Comparison of ENCODE assay signal across 18 mouse cellular contexts in genomic region chr10:8561366-8561765, GRCm38 (mm10).
"Had no signal": no experiment of that assay in that cellular context is flagged by ENCODE, and none has a peak within 500 bp of the region (broad histone marks: within the 10 kb centered on the region; RNA-seq: fewer than 3 reads in every experiment).

No protein-coding gene starts in this region.

- H3K4me3 ChIP-seq: midbrain, embryonic 10.5 days; midbrain, embryonic 12.5 days; myocyte; neural tube, embryonic 13.5 days; neural tube, embryonic 15.5 days had no signal

- H3K27ac ChIP-seq: midbrain, embryonic 10.5 days; midbrain, embryonic 12.5 days; neural tube, embryonic 13.5 days; neural tube, embryonic 15.5 days had no signal

- H3K9ac ChIP-seq: lung, embryonic 14.5 days; midbrain, embryonic 12.5 days; neural tube, embryonic 13.5 days; neural tube, embryonic 15.5 days had no signal

- H3K27me3 ChIP-seq: midbrain, embryonic 12.5 days; neural tube, embryonic 13.5 days; neural tube, embryonic 15.5 days had no signal

- H3K9me3 ChIP-seq: midbrain, embryonic 12.5 days had no signal

- H3K4me2 ChIP-seq: lung, embryonic 14.5 days; midbrain, embryonic 12.5 days; neural tube, embryonic 13.5 days; neural tube, embryonic 15.5 days had no signal

- H3K36me3 ChIP-seq: midbrain, embryonic 10.5 days; midbrain, embryonic 12.5 days; neural tube, embryonic 13.5 days; neural tube, embryonic 15.5 days had no signal

- ATAC-seq: midbrain, embryonic 16.5 days had no signal

- DNase-seq: lung, embryonic 14.5 days; lung, postnatal 10 days; lung, postnatal 4 days; midbrain, embryonic 14.5 days; retina, postnatal 1 day; right cerebral cortex, adult 18-20 months; right cerebral cortex, postnatal 25 days; right cerebral cortex, postnatal 4 days; spleen, adult 18-20 months; thymus, adult 18-20 months; thymus, postnatal 14 days; thymus, postnatal 36 days had no signal

- H3K4me1 ChIP-seq: midbrain, embryonic 10.5 days; midbrain, embryonic 12.5 days; neural tube, embryonic 13.5 days; neural tube, embryonic 15.5 days had no signal
